Mouse (Mus musculus) E14TG2a.4 (cell line): ENCODE measurements around the gene Ranbp10.

Experiments used
- H3K27me3 ChIP-seq: 2 replicates; pipeline ENCODE4 v1.6.1; 2014; ENCODE audit warnings: low read length, control low read depth; ENCODE audit not compliant: insufficient read depth
- H3K36me3 ChIP-seq: 2 replicates; pipeline ENCODE4 v1.6.1; 2014; ENCODE audit warnings: low read length, control low read depth; ENCODE audit not compliant: insufficient read depth
- H3K4me1 ChIP-seq: replicated peaks from 2 replicates; pipeline ENCODE4 v1.6.1; 2014; ENCODE audit warnings: low read depth, low read length, control low read depth
- H3K4me3 ChIP-seq: replicated peaks from 2 replicates; pipeline ENCODE4 v1.5.1; 2014; ENCODE audit warnings: mild to moderate bottlenecking, low read length
- H3K9me3 ChIP-seq: 2 replicates; pipeline ENCODE4 v1.6.1; 2014; ENCODE audit warnings: low read length, control low read depth
- CTCF ChIP-seq: conservative IDR thresholded peaks from 2 replicates; pipeline ENCODE4 v1.5.1; 2014; ENCODE audit warnings: low read length
- NANOG ChIP-seq: IDR thresholded peaks from 2 replicates; pipeline ENCODE4 v1.6.1; 2014; ENCODE audit warnings: borderline replicate concordance, low read length, mixed read lengths
- POU5F1 ChIP-seq: IDR thresholded peaks from 2 replicates; pipeline ENCODE4 v1.6.1; 2014; ENCODE audit warnings: low read length, borderline replicate concordance

The Ranbp10 gene

GRCm38 (mm10) chr8:105856168-105856835, 29.2 kb upstream of the Ranbp10 start:
- no peaks in the 10 kb centered on the region; the same call in 1 of the 2 replicates for H3K27me3 ChIP-seq
- H3K9me3 ChIP-seq = no peaks in the 10 kb centered on the region
- peaks cover 65% of the 10 kb centered on the region for H3K4me1 ChIP-seq
- TF ChIP-seq POU5F1 = no peak
- peaks cover 32% of the 10 kb centered on the region for H3K36me3 ChIP-seq
- peak overlapping the region; percentile 93 for H3K4me3 ChIP-seq

GRCm38 (mm10) chr8:105855248-105856167, 28.4 kb upstream of the Ranbp10 start:
- Histone ChIP-seq H3K4me3 (peak overlapping the region; percentile 93), H3K9me3 (no peaks in the 10 kb centered on the region), H3K4me1 (peaks cover 70% of the 10 kb centered on the region), H3K36me3 (peaks cover 32% of the 10 kb centered on the region), H3K27me3 (no peaks in the 10 kb centered on the region; the same call in 1 of the 2 replicates)
- TF ChIP-seq POU5F1 (no peak), CTCF (no peak), NANOG (no peak)

- Histone ChIP-seq H3K9me3 (no peaks in the 10 kb centered on the region), H3K36me3 (peaks cover 35% of the 10 kb centered on the region), H3K4me3 (peak within 1 kb of the TSS; percentile 93), H3K4me1 (peaks cover 75% of the 10 kb centered on the region), H3K27me3 (no peaks in the 10 kb centered on the region; the same call in 1 of the 2 replicates)
- peak; percentile 54 for TF ChIP-seq CTCF
- TF ChIP-seq POU5F1 = no peak
Observed at GRCm38 (mm10) chr8:105854715-105855216, 27.6 kb upstream of the Ranbp10 start, which contains the start of gene Thap11. Gene Thap11, plus strand, starts transcription at chr8:105855132.

GRCm38 (mm10) chr8:105854303-105854702, 27.2 kb upstream of the Ranbp10 start:
- no peaks in the 10 kb centered on the region for H3K9me3 ChIP-seq

GRCm38 (mm10) chr8:105853178-105853577, 26.0 kb upstream of the Ranbp10 start, which contains the start of gene Cenpt:
Gene Cenpt, minus strand, starts transcription at chr8:105853278.
- H3K9me3 ChIP-seq = no peaks in the 10 kb centered on the region
- peaks cover 42% of the 10 kb centered on the region for H3K36me3 ChIP-seq
- no peak for TF ChIP-seq CTCF
- no peak for TF ChIP-seq NANOG
- no peak for TF ChIP-seq POU5F1
- no peaks in the 10 kb centered on the region; the same call in 1 of the 2 replicates for H3K27me3 ChIP-seq
- peak within 1 kb of the TSS; percentile 97 for H3K4me3 ChIP-seq
- peaks cover 72% of the 10 kb centered on the region for H3K4me1 ChIP-seq

More at GRCm38 (mm10) chr8:105854303-105854702, 27.2 kb upstream of the Ranbp10 start:
- Histone ChIP-seq H3K4me3 (peak overlapping the region; percentile 93), H3K27me3 (no peaks in the 10 kb centered on the region; the same call in 1 of the 2 replicates), H3K36me3 (peaks cover 40% of the 10 kb centered on the region), H3K4me1 (peaks cover 75% of the 10 kb centered on the region)
- TF ChIP-seq POU5F1 (no peak), CTCF (no peak), NANOG (no peak)

GRCm38 (mm10) chr8:105852146-105852729, 25.1 kb upstream of the Ranbp10 start:
- Histone ChIP-seq H3K36me3 (peaks cover 42% of the 10 kb centered on the region), H3K4me3 (peak overlapping the region; percentile 97), H3K27me3 (no peaks in the 10 kb centered on the region; the same call in 1 of the 2 replicates), H3K9me3 (no peaks in the 10 kb centered on the region), H3K4me1 (peaks cover 69% of the 10 kb centered on the region)
- no peak for TF ChIP-seq CTCF
- no peak for TF ChIP-seq POU5F1
- TF ChIP-seq NANOG = no peak

- no peaks in the 10 kb centered on the region for H3K9me3 ChIP-seq
- H3K4me3 ChIP-seq = peak overlapping the region; percentile 97
- H3K36me3 ChIP-seq = peaks cover 43% of the 10 kb centered on the region
- no peaks in the 10 kb centered on the region; the same call in 1 of the 2 replicates for H3K27me3 ChIP-seq
- H3K4me1 ChIP-seq = peaks cover 69% of the 10 kb centered on the region
- TF ChIP-seq POU5F1 = no peak
- no peak for TF ChIP-seq NANOG
- no peak for TF ChIP-seq CTCF
Observed at GRCm38 (mm10) chr8:105851651-105852143, 24.5 kb upstream of the Ranbp10 start.

- H3K27me3 ChIP-seq = no peaks in the 10 kb centered on the region
- H3K36me3 ChIP-seq = peaks cover 44% of the 10 kb centered on the region
- peaks cover 64% of the 10 kb centered on the region for H3K4me1 ChIP-seq
- TF ChIP-seq POU5F1 (no peak), CTCF (no peak), NANOG (no peak)
- no peaks in the 10 kb centered on the region for H3K9me3 ChIP-seq
- H3K4me3 ChIP-seq = peak overlapping the region; percentile 97
Observed at GRCm38 (mm10) chr8:105850611-105851010, 23.5 kb upstream of the Ranbp10 start.
